Mouse (Mus musculus): ENCODE measurements around the gene Cracr2a. TPM values are rescaled to one million over a fixed set of nuclear protein-coding genes. Genes with fewer than 3 reads are reported as not detected.

Cracr2a gene
- polyA plus RNA-seq, 1 experiment, result 0.96 TPM

DNA sequence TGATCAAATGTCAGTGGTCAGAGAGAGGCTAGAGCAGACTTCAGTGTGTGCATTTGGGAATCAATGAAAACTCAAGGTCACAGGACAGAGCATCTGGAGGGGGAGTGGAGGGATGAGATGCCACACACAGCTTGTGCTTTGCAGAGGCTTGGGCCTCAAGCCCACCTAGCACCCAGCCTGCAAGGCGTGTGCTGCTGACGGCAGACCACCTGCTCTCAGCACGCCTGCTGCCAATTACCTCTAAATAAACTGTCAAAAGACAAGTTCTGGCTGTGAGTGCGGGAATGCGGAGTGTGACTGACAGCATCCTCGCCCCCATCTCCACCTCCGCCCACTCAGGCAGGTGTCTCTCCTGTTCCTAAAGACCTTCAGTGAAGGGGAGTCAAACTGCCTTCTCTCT lies 131.2 kb downstream of the Cracr2a start:
- DNase-seq (ENCODE audit: low spot score), result no peak

DNA sequence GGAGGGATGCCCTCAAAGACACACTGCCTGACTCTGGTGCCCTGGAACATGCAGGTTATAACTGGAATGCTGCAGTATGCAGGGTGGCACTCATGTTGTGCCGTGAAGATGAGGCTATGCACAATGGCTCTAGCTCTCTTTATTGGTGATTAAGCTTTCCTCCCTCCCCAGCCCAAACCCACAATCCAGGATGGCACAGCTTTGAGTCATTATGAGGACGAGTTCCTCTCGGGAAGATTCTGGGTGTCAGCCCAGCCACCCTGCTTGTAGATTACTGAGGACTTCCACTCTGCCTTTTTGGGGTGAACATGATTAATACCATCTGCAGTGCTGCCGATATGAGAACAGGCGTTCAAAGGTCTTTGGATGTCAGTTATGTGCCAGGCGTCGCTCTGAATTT lies 132.5 kb downstream of the Cracr2a start:
- DNase-seq (ENCODE audit: low spot score), result no peak

DNA sequence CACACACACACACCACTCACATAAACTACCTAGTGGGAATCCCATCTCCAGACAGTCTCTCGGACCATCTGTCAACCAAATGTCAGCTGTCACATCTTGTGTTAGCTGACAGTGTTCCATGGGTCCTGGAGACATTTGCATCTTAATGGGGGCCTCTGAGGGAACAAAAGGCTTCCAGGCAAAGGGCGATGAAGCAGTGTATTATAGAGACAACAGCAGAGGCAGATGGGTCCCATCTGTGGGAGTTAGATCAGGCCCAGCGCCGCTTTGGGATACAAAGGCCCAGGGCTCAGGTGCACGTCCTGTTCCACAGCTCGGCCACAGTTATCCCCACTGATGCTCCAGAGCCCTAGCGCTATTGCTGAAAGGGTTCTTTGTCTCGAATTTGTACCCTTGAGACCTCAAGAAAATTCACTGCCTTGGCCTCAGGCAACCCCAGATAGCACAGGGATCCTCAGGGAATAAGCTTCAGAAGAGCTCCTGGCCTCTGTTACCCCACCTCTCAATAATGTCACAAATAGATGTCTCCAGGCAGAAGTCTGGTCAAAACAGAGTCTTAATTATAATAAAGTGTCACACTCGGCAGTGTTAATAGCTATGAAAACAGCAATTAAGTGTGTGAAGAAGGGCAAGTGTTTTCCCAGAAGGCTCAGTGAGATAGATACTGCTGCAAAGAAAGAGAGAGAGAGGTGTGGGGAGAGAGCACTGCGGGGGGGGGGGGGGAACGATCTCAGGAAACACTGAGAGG lies 140.1 kb downstream of the Cracr2a start:
- DNase-seq (ENCODE audit: low spot score), result no peak

DNA sequence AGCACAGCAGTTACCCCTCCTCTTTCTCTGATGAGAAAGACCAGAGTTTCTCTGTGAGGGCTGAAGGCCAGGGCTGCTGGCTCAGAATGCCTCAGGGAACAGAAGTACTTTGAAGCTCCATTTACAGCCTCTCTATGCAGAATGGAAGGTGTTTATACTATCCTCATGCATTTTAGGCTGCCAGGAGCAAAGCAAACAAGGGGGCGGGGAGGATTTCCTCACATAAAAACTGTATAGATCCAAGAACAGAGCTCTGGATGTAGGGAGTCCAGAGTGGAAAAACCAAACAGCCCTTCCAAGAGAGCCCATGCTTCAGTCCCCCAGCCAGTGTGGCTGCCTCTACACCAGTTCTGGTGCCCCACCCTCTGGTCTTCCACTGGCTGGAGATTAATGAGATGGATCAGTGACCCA lies 147.1 kb downstream of the Cracr2a start:
- DNase-seq (ENCODE audit: low spot score), result no peak

DNA sequence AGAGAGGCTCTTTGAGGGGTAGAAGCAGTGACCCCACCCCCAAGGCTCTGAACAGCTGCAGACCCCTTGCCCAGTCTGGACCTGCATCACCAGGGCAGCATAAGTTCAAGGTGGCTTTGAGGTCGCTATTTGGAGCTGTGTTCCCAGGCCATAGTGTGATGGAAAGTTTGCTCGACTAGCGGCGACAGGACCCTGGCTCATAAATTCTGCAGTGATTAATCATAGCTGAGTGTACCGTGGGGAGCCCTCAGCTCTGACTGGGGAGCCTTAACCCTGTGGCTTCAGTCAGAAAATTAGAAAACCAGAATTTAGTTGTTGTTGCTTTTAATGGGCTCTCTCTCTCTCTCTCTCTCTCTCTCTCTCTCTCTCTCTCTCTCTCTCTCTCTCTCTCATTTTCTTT lies 153.8 kb downstream of the Cracr2a start:
- DNase-seq (ENCODE audit: low spot score), result no peak

DNA sequence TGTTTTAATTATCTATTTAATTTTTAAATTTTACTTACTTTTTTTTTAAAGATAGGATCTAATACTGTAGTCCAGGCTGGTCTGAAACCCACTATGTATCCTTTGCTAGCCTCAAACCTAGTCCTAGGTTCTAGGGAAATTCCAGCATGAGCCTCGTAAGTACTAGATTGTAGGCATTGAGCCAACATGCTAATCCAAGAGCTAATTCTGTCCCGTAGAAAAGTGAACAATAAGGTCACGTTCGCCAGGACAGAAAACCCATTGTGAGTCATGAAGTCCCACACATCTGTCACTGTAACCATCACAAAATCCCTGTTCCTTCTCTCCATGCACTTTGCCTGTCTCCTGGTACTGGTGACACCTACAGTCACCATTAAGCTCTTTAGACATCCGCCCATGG lies 154.3 kb downstream of the Cracr2a start:
- no peak for DNase-seq (ENCODE audit: low spot score)

DNA sequence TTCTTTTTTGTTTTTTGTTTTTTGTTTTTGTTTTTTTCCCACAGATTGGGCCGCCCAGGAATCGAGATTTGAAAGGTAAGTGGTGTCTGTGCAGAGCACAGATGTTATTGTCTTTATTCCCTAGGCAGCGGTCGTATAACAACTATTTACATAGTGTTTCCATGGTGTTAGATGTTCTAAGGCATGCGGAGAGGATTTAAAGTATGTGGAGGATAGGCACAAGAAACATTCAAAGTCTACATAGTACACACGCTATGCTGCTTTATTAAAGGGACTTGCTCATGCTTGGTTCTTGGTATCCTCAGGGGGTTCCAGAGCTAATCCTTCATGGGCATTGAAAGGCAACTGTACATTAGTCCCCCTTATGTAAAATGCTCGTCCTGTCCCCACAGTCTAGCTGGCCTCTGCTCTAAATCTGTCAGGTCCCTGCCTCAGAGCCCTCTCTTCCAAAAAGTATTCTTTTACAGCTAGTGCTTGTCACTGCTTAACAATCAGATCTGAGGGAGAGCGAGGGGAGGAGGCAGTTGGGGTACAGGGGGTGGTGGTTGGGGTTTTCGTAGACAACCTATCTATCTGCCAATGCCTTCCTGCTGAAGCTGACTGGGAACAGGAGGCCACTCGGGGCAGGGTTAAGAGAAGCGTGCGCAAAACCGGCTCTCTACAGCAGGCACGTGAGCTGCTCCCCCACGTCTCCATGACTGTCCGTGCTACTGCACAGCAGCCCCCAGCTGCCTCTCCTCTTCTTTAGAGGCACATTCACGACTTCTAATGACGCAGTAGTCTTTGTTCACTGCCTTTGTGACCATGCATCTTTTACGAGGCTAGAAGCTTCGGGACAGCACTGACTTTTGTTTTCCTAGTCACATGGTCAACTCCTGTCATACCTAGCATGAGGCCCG lies 156.3 kb downstream of the Cracr2a start:
- no peak for DNase-seq (ENCODE audit: low spot score)

DNA sequence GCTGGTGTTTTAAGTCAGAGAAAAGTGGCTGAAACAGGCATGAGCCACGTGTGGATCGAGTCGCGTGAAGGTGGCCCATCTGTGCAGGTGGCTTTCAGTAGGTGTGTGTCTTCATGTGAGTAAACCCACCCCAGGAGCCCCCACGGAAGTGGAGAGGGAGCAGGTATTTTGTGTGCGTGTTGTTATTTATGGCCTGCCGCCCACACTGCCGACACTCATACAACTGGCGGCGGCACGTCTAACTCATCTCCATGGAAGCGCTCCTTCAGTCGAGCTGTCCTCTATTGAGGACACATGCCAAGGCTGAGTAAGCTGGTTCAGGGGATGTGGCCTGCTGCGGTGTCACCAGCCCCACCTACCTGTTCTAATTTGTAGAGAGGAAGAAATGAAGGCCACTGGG lies 158.7 kb downstream of the Cracr2a start:
- DNase-seq (ENCODE audit: low spot score), result no peak

DNA sequence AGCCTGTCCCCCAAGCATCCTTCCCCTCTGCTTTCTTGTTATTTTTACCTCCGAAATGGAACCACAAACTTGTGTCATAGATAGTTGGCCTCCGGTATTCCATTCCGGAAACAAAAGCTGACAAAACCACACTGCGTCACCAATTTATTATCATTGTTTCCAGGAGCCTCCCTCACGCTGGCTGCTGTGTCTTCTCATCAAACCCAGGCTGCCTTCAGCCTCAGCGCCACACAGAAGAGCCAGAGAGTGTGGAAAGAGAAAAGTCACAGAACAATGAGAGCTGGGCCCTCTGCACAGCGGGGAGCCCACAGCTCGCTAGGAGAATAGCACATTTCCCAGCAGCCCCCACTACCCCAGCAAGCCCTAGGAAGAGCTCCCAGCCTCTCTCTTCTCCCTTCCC lies 162.0 kb downstream of the Cracr2a start:
- DNase-seq (ENCODE audit: low spot score), result no peak

Other genes with a start within 250 kb of the Cracr2a start
- gene Parp11, start 114.5 kb upstream of the Cracr2a start, polyA plus RNA-seq (2012; rRNA removed), result 15.3 and 19.4 TPM in 2 replicates
- gene Prmt8, start 208.1 kb downstream of the Cracr2a start, polyA plus RNA-seq (2012; rRNA removed), result 0.06 TPM in 1 of 2 replicates, not detected in the other

Data from urinary bladder, adult 2 months (tissue).